Mouse (Mus musculus): Measurements from ENCODE around the gene Hnrnpu.
A peak's percentile ranks its signal among the peaks of the same experiment; 100 is the strongest.

Hnrnpu gene

GRCm38 (mm10) chr1:178338318-178338641 lies 683 bp upstream of the Hnrnpu start:
- peak; percentile 56 for DNase-seq

- DNase-seq: no peak
Measured at GRCm38 (mm10) chr1:178336777-178337481, 668 bp downstream of the Hnrnpu start.

GRCm38 (mm10) chr1:178336289-178336775 lies 1.3 kb downstream of the Hnrnpu start:
- peak; percentile 95 for DNase-seq

- DNase-seq: no peak
Measured at GRCm38 (mm10) chr1:178335860-178336261, 1.7 kb downstream of the Hnrnpu start.

- no peak for DNase-seq
Measured at GRCm38 (mm10) chr1:178329946-178330345, 7.7 kb downstream of the Hnrnpu start.

- no peak for DNase-seq
Measured at GRCm38 (mm10) chr1:178329017-178329416, 8.6 kb downstream of the Hnrnpu start.

- no peak for DNase-seq
Measured at GRCm38 (mm10) chr1:178326950-178327349, 10.6 kb downstream of the Hnrnpu start.

GRCm38 (mm10) chr1:178326357-178326756 lies 11.2 kb downstream of the Hnrnpu start:
- DNase-seq: no peak

GRCm38 (mm10) chr1:178324568-178324967 lies 13.0 kb downstream of the Hnrnpu start:
- DNase-seq: no peak

GRCm38 (mm10) chr1:178323235-178323634 lies 14.4 kb downstream of the Hnrnpu start:
- DNase-seq: no peak

- DNase-seq: no peak
Measured at GRCm38 (mm10) chr1:178321730-178322357, 15.8 kb downstream of the Hnrnpu start.

GRCm38 (mm10) chr1:178320723-178321590 lies 16.6 kb downstream of the Hnrnpu start:
- DNase-seq: no peak

GRCm38 (mm10) chr1:178320038-178320722 lies 17.4 kb downstream of the Hnrnpu start:
- no peak for DNase-seq

GRCm38 (mm10) chr1:178319295-178320037 lies 18.1 kb downstream of the Hnrnpu start:
- no peak for DNase-seq

- DNase-seq: peak; percentile 98
Measured at GRCm38 (mm10) chr1:178318389-178319184, 19.0 kb downstream of the Hnrnpu start, which contains the start of gene Cox20. Gene Cox20, plus strand, starts transcription at chr1:178319130.

GRCm38 (mm10) chr1:178318002-178318388 lies 19.6 kb downstream of the Hnrnpu start:
- DNase-seq: peak; percentile 96

GRCm38 (mm10) chr1:178317275-178318001 lies 20.2 kb downstream of the Hnrnpu start:
- no peak for DNase-seq

- DNase-seq: no peak
Measured at GRCm38 (mm10) chr1:178314236-178314635, 23.4 kb downstream of the Hnrnpu start.

- no peak for DNase-seq
Measured at GRCm38 (mm10) chr1:178313039-178313597, 24.5 kb downstream of the Hnrnpu start.

GRCm38 (mm10) chr1:178310128-178310527 lies 27.5 kb downstream of the Hnrnpu start:
- DNase-seq: no peak

All from kidney, adult 9 months (tissue).